Mouse (Mus musculus): Measurements from ENCODE around the gene Gm3625.
"Not testable (repeated sequence)": the region's sequence is repeated elsewhere in the genome, so short reads cannot be mapped to it uniquely, and the experiment has no call there.

DNA sequence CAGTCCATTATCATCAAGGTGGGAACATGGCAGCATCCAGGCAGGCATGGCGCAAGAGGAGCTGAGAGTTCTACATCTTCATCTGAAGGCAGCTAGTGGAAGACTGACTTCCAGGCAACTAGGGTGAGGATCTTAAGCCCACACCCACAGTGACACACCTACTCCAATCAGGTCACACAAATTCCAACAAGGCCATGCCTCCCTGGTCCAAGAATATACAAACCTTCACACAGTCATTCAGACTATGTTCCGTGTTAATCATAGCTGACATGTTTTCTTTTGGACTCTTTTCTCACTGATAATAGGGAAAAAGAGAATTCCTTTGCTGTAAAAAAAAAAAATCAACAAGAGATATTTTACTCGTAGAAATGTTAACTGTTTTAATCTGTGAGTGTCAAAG lies 39.0 kb downstream of the Gm3625 start:
- not testable (repeated sequence) for TF ChIP-seq POLR2A (IDR thresholded peaks at IDR 0.05; ENCODE audit: control insufficient read depth, extremely low read depth, insufficient read depth, low read length, poor library complexity); CTCF (IDR thresholded peaks at IDR 0.05; ENCODE audit: borderline replicate concordance, control insufficient read depth, extremely low read depth, insufficient read depth, low read length, poor library complexity)

All from thymus, adult 2 months (tissue).